Mouse (Mus musculus): ENCODE results near the gene Aspn.

Aspn gene

DNA sequence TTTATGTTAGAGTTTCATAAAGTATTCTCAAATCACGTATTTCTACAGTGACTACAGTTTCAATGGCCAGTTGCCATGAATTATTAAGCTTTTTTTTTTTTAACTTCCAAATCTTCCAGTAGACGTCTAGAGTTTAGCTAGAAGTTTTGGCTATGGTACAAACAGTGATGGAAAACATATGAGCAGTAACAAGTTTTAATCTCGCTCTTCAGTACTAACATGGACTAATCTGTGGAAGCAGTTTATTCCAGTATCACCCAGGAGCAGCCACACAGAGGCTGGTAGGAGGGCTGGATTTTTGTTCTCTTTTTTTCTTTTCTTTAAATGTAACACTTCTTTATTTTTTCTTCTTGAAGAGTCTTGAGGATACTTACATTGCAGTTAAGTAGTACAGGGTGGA is at the start of gene Aspn:
Gene Aspn (plus strand): TSS at position 165 of the 400 bp plus-strand sequence.
- peak; percentile 84 for DNase-seq (ENCODE audit: low read depth, low spot score)

DNA sequence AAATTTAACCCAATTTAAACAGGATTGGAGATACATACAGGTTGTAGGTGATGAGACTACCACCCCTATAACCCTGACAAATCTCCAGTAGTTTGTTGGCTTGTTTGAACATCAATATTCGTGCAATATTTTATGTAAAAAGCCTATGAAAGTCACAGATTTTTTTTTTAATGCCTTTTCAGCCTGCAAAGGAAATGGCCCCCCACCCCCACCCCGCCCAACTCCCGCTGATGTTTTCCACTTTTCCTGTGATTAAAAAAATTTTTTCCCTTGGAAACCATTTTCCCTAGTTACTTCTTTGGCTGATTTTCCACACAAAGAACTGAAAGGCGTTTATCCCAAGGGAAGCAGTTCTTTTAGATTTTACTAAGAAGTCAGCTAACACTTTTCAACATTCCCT is 39.7 kb upstream of the Aspn start, which contains the start of gene Ecm2:
Gene Ecm2 (plus strand): TSS at position 301 of the 400 bp plus-strand sequence.
- no peak for DNase-seq (ENCODE audit: low read depth, low spot score)

DNA sequence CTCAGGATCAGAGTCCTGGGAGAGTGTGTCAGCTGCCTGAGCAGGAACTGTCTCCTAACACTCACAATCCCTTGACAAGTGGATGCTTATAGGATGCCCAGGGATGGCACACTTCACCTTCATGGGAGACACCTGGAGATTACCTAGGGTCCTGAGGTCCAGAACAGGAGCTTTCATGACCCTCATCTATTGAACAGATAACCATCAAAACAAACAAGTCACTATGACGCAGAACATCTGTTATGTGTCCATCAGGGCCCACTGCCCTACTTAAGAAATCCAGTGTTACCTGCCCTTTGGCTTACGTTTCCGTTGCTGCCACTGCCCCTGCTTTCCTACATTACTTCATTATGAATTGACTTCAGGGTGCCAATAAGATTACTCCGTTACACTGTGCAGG is 38.5 kb upstream of the Aspn start:
- no peak for DNase-seq (ENCODE audit: low read depth, low spot score)

DNA sequence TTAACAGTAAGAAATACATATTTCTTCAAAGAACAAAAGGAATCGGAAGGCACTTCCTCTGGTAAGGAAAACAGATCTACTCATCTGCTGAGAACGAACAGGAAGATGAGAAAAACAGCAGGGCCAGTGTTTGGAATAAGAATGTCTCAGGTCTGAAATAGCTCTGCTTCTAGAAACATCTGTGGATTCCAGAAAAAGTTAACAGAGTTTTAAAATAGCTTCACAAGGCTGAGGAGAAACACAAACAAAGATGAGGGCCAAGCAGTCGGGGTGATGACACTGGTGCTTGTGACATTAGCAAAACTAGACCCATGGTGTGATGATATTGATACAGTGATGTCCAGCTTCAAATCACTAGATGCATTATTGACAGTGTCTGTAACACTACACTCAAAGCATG is 37.1 kb upstream of the Aspn start:
- no peak for DNase-seq (ENCODE audit: low read depth, low spot score)

DNA sequence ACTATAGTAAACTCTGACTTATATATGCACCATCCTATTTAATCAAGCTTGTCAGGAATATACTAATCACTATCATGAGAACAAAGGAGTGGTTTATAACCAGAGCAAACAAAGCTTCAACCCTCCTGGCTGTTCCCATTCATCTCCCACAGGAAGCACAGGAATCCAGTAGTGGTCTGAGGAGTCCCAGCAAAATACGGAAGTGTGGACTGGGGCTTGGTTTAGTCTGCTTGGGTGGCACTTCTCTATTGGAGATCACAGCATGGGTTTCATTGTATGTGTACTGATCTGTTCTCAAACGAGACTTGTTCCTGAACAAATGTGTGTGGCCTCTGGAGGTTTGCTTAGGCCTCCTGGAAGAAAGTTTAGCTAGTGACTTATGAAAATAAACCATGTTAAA is 25.5 kb upstream of the Aspn start:
- DNase-seq (ENCODE audit: low read depth, low spot score): no peak

DNA sequence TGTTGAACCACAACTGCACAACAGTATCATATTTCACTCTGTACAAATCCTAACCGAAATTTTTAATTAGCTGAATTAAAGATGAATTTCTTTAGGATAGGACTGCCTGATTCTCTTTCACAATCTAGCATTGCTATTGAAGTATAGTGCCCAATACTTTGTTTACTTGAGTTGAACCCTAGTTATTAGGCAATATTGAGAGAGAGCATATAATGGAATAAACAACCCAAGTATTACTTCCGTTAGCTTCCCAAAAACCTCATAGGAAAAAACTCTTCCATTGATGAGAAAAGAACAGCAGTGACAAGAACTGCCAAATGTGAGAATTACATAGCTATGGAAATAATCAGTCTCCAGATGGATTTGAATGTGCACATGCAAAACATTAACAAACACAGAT is 18.0 kb upstream of the Aspn start:
- no peak for DNase-seq (ENCODE audit: low read depth, low spot score)

DNA sequence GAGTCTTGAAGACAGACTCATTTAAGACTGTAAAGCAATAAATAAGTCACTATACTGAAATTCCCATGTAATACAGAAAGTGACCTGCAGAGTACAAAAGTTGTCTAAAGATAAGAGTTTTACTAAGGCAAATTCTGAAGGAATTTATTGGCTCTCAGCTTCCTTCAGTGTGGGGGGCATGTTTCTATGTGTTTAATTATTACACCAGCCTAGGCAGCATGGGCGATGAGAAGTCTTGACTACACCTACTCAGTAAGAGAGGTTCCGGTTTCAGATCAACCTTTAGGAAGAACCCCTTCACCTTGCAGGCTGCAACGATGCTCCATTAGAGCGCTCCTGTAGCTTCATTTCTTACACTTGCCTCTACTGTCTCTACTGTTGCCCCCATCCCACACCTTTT is 13.6 kb upstream of the Aspn start:
- no peak for DNase-seq (ENCODE audit: low read depth, low spot score)

DNA sequence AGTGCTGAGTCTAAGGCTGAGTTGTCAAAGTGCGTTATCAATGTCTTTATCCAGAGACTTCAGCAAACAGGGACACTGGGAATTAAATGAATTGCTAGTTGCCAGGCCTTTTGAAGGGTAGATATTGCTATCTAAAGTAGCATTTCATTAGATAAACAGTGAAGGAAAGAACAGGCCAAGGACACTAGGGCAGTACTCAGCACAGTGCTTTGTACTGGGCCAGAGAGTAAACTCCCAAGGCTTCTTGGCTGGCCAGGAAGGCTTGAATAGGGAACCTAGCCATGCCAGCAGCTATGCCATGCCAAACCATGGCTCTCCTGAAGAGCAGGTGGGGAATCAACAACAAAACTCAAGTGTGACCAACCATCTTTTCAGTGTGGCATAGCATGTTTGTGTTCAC is 7.3 kb upstream of the Aspn start:
- no peak for DNase-seq (ENCODE audit: low read depth, low spot score)

DNA sequence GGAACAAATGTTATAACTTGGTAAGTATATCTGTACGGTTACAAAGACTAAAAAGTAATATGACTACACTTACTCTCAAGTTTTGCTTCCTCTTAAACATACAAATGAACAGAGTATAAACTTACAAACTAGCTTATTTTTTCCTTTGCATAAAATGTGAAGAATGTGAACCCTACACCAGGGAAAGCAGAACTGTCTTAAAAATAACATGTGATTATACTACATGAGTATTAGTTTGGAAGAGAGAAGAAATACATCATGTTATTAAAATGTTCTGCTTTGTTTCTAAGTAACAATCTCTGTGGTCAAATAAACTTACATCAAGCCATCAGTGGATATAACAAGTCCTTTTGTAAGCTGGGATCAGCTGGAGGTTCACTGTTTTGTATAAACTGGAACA is 5.5 kb upstream of the Aspn start:
- no peak for DNase-seq (ENCODE audit: low read depth, low spot score)

DNA sequence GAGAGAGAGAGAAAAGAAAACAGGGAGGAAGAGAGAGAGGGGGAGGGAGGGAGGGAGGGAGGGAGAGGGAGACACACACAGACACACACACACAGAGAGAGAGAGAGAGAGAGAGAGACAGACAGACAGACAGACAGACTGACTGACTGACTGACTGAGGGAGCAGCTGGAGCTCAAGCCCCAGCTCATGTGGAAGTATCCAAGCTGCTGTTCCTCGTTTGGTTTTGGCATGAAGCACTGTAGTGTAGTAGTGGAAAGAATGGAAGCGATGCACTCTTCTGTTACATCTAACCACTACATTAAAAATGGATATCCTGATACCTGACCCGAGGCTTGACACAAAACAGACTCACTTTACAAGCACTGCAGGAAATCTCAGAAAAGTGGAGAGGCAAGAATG is 1.4 kb downstream of the Aspn start:
- peak; percentile 56 for DNase-seq (ENCODE audit: low read depth, low spot score)

DNA sequence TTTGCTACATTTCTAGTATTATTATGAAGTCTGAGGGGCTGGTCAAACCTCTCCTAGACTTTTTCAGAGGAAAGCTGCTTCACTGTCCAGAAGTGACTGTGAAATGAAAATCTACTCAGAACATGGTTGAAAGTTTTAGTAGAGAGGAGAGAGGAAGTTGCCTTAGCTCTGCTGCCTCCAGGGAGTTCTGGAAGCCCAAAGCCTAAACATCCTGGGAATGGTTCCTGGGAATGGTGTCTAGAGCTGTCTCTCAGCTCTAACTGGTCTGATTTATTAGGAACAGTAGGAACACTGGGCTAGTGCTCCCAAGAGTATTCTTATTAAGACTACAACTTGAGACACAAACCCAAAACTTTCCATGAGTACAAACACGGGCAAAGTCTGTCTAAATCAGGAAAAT is 2.3 kb downstream of the Aspn start:
- DNase-seq (ENCODE audit: low read depth, low spot score): peak; percentile 66

DNA sequence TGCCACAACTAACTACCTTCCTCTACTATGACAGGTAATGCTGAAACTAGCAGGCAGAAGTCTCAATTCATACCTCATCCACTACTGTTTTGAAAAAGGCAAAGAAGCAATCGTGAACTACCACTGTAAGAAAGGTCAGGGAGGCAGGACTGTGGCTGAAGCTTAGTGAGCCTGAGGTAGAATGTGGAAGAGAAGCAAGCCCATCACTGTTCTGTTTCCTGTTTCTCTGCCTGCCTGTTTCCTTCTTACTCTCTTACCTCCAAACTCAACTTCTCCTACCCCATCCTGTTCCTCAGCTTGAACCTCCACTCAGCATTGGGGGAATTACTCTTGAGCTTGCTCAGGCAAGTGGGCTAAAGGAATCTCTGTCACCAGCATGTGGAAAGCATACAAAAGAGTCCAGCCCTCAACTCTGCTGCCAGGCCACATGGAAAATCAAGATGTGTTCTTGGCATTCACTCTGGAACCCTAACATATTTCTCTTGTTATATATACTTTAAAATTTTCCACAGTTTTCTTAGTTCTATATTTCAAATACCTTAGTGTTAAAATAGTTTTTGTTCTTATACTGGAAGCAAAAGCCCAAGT is 3.4 kb downstream of the Aspn start:
- DNase-seq (ENCODE audit: low read depth, low spot score): no peak

DNA sequence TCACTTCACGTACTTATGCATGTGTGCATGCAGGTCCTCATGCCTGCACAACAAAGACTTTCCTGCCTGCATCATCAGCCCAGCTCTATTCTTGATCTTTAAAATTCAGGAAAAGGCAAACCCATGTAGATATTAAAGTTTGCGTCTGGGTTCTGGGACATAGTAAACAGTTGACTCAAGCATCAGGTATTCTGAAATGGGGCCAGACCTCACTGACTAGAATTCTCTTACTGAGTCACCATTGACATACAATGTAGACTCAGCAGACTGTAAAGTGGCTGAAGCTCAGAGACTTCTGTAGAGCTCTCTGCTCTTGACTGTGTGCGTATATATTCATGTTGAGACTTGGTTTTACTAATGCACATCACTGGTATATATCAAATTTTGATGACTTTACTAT is 5.4 kb downstream of the Aspn start:
- DNase-seq (ENCODE audit: low read depth, low spot score): peak; percentile 94

DNA sequence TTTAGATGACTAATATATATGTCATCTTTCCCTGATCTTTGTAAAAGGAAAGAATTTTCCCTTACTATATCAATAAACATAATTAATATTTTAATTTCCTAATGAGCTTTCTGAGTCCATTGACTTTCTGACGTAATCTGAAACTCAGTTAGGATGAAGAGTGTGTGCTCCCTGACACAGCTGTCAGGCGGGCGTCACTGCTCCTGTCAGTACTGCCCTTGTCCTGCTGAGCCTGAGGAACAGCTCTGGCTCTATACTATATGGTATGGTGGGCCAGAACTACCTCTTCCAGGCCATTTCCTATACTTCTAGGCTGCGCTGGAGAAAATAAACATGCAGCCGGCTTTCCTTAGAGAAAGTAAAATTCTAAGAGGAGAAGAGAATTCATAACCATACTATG is 10.3 kb downstream of the Aspn start:
- DNase-seq (ENCODE audit: low read depth, low spot score): no peak

DNA sequence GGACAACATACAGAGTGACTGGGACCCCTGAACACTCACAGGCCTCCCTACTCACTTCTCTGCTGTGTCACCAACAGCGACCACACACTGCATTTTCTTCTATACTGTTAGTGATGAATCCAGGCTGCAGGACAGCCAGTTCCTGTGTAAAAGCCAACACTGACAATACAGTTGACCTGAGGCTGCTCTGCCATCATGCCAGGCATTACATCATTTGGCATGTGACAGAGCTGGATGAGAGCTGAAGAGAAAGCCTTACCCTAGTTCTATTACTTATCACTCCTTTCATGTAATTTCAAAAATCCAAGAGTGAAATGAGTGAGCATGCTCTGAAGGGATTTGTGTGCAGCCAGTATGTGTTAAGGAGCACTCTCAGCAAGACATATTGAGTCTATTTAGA is 12.0 kb downstream of the Aspn start:
- DNase-seq (ENCODE audit: low read depth, low spot score): peak; percentile 63

DNA sequence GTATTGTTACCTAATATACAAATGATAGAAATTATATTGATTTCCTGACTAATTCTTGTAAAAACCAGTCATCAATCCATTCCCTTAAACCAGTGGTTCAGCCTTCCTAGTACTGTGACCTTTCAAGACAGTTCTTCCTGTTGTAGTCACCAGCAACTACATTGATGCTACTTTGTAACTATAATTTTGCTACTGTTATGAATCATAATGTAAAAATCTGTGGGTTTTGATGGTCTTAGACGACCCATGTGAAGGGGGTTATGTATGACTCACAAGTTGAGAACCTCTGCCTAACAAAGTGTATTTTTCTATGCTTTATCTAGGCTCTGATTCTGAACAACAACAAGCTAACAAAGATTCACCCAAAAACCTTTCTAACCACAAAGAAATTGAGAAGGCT is 12.7 kb downstream of the Aspn start:
- peak; percentile 69 for DNase-seq (ENCODE audit: low read depth, low spot score)

DNA sequence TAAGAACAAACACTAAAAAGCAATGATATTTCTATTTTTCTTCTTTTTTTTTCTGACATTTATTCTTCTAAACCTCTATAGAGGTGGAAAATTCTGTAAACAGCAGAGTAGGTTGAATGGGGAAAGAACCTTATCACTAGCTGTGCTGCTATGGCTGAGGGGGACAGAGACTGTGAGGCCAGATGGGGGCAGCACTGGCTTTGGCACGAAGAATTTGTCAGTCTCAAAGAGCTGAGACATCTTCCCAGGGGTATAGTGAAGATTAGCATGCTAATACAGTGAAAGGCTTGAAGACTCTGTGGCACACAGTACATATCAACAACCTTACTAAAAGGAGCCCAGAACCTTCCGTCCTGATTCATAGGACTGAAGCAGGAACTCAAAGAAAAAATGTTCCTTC is 14.9 kb downstream of the Aspn start:
- DNase-seq (ENCODE audit: low read depth, low spot score): peak; percentile 66

DNA sequence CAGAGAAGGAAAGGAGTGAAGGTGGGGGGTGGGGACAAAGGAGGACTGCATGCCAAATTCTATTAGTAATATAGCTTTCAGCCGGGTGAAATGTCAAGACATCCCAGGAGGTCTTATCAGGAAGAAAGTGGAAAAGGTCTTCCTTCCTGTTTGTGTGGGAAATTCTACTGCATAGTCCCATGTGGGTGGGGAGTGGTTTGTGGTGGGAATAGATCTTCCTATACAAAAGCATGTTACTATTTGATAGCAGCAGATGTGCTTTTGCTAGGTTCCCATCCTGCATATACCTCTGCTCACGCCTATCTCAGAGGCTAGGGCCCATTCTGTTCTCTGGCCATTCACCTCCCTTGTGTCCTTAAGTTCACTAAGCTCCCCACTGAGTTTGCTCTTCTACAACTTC is 16.6 kb downstream of the Aspn start:
- peak; percentile 44 for DNase-seq (ENCODE audit: low read depth, low spot score)

DNA sequence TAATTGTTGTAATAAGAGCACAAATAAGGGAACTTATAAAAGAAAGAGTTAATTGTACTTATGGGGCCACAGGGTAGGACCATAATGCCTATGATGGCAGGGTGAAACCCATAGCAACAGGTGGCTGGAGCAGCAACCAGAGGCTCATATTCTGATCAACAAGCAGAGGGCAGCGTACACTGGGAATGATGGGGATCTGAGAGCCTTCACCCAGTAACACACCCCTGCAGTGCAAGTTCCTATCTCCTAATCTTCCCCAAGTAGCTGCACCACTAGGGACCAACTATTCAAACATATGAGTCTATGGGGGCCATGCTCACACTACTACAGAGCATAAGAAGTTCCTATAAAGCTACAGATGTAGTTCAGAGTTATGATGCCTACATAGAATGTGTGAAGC is 20.1 kb downstream of the Aspn start:
- no peak for DNase-seq (ENCODE audit: low read depth, low spot score)

DNA sequence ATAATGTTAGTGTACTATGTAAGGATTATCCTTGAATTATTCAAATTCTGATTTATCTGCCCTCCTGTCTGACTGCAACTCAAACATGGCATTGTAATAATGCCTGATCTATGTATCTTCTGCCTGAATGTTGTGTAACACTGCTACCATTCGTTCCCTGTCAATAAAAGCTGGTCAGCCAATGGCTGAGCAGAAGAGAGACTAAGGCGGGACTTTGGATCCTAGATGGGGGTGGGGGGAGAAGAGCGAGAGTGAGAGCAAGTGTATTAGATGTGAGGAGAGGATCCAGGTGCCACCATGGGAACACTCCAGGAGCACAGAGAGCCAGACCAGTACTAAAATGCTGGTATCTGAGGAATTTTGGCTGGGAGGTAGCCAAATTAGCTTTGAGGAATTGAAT is 26.1 kb downstream of the Aspn start:
- no peak for DNase-seq (ENCODE audit: low read depth, low spot score)

DNA sequence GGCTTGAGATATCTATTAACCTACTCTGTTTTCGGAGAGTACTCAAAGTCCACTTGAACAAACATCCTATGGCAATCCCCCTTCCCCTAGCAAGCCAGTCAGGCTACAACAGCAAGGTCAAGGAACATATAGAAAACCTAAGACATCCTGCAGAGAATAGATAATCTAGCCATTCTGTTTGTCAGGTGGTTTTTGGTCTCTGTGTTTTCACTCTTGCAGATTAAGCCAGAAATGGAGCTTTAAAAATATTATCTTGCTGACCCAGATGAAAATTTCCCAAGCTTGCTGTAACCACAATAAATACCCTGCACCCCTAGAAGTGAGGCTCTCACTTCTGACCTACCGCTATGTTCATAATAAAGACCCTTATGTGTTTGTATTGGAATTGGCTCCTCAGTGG is 27.2 kb downstream of the Aspn start:
- no peak for DNase-seq (ENCODE audit: low read depth, low spot score)

DNA sequence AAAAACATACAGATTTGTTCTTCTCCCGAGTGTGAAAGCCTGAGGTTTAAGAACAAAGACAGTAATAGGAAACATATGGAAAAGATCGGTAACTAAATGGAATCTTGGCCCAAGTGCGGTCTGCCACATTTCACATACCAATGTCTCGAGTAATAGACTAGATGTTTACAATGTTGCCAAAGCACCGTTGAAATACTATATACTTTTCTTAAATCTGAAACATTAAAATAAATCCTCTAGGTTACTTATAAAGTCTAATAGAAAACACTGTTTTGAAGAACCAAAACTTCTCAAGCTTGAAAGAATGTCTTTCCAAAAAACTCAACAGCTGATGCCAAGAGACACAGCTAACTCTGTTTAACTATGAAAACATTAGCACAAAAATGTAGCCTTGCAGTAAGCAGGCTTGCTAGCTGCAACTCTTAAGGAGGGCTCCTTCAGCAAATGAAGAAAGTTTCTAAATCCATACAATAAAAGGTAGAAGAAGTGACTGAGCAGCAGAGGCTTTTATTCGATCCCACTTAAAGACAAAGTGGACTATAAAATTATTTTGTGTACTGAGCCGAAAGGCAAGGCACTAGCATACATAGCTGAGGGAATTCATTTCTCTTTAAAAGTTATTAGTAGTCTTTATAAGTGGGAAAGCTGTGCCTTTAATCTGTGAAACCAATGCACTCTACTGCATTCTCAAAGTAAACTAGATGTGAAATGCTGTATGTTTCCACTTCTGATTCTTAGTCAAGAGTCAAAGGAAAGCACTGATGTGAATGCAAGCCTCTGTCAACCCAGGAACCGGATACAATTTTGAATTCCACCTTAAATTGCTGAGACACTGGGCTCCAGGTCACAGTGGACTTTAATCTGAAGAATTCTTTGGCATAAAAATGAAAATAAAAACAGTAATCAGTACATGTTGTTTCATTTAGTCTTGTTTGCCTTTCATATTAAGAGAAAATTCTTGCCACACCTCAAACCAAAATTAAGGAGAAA is 37.6 kb downstream of the Aspn start, which contains the start of gene Omd:
Gene Omd (plus strand): TSS at position 922 of the 990 bp plus-strand sequence.
- DNase-seq (ENCODE audit: low read depth, low spot score): peak; percentile 96

DNA sequence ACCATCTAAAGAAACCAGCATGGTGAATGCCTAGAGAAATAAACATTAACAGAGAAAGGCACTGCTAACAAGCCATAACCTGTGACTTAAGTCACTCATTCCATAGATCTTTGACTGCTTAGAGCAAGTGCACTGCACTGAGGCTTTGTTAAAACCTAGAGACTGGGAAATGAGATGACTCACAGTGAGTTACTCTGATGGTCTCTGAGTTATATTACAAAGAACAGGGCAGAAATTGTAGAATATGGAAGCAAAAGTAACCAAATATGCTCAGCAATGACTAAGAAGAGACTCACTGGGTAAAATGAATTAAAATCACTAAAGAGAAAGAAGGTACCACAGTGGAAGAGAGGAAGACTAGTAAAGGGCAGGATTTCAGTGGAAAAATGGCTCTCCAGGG is 39.6 kb downstream of the Aspn start:
- DNase-seq (ENCODE audit: low read depth, low spot score): peak; percentile 71
